Mouse (Mus musculus): ENCODE data around the gene Dst. TPM values are rescaled to one million over a fixed set of nuclear protein-coding genes. Genes with fewer than 3 reads are reported as not detected.
A peak's percentile ranks its signal among the peaks of the same experiment; 100 is the strongest.

Dst gene
- total and polyA plus RNA-seq, 3 experiments: 0.08 to 0.60 TPM; not detected in 1

DNA sequence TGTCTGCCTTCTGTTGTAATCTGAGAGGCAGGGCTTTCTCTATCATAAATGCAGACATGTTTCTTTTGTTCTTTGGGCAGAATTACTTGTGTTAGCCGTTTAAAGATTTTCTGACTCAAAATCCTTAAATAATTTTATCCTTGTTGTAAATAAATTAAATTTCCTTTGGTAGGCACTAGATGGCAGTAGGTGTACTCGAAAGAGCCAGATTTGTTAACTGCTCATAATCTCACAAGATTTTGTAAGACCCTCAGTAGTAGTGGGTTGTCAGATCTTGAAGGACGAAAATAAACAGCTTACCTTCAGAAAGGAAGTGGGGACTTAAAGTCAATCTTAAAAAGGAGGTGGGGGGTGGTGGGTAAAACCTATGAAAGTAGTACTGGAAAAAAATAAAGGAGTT, 209.7 kb downstream of the Dst start:
- no peak for TF ChIP-seq GABPA (IDR thresholded peaks at IDR 0.05; ENCODE audit: low read depth, low read length)
- TF ChIP-seq USF1 (IDR thresholded peaks at IDR 0.05; ENCODE audit: low read depth, low read length): no peak
- TF ChIP-seq UBTF (IDR thresholded peaks at IDR 0.05; ENCODE audit: borderline replicate concordance, insufficient read depth, low read depth, low read length): no peak
- TF ChIP-seq ELF1 (IDR thresholded peaks at IDR 0.05; ENCODE audit: low read depth, low read length): no peak
- no peak for TF ChIP-seq ZMIZ1 (IDR thresholded peaks at IDR 0.05; ENCODE audit: low read depth, low read length)
- peak in 1 of 3 experiments; percentile 8; a peak in 1 of 6 replicates for TF ChIP-seq CTCF (IDR thresholded peaks at IDR 0.05 in 2 of 3, conservative IDR thresholded peaks at IDR 0.05 in 1 of 3; ENCODE audit: control insufficient read depth in 1 of 3, insufficient read depth in 1 of 3, low read depth in 2 of 3, low read length in 3 of 3, poor library complexity in 1 of 3, severe bottlenecking in 1 of 3)
- no peak for TF ChIP-seq ZNF384 (IDR thresholded peaks at IDR 0.05; ENCODE audit: low read depth, low read length)
- TF ChIP-seq POLR2AphosphoS5 (IDR thresholded peaks at IDR 0.05; ENCODE audit: borderline replicate concordance, low read depth, low read length): no peak
- TF ChIP-seq GATA1 (IDR thresholded peaks at IDR 0.05; ENCODE audit: low read depth, low read length): no peak
- TF ChIP-seq POLR2AphosphoS2 (IDR thresholded peaks at IDR 0.05; ENCODE audit: low read length): no peak
- TF ChIP-seq HCFC1 (IDR thresholded peaks at IDR 0.05; ENCODE audit: low read depth, low read length): no peak
- no peak for TF ChIP-seq MYB (IDR thresholded peaks at IDR 0.05; ENCODE audit: low read depth, low read length)
- TF ChIP-seq MXI1 (IDR thresholded peaks at IDR 0.05; ENCODE audit: low read depth, low read length): no peak
- 0 out of 2 replicates have a peak, but pooled peaks have one; percentile 13 for TF ChIP-seq SMC3 (IDR thresholded peaks at IDR 0.05; ENCODE audit: low read depth, low read length)
- no peak for TF ChIP-seq USF2 (IDR thresholded peaks at IDR 0.05; ENCODE audit: borderline replicate concordance in 1 of 2, insufficient read depth in 1 of 2, low read depth in 1 of 2, low read length in 2 of 2)
- TF ChIP-seq MAFK (IDR thresholded peaks at IDR 0.05; ENCODE audit: borderline replicate concordance, low read depth, low read length): no peak
- peak; percentile 11; the same call in 1 of the 2 replicates for TF ChIP-seq RAD21 (IDR thresholded peaks at IDR 0.05; ENCODE audit: low read depth, low read length)
- Histone ChIP-seq H3K9me3 (replicated peaks; ENCODE audit: insufficient read depth, low read length) (no peaks in the 10 kb centered on the region), H3K9ac (ENCODE audit: control insufficient read depth, low read depth, low read length, poor library complexity, severe bottlenecking) (no peak overlapping the region), H3K27me3 (ENCODE audit: control insufficient read depth in 1 of 2, insufficient read depth in 2 of 2, low read length in 2 of 2) (no peaks in the 10 kb centered on the region), H3K4me3 (ENCODE audit: control insufficient read depth in 1 of 2, insufficient read depth in 1 of 2, low read depth in 2 of 2, low read length in 2 of 2) (no peak overlapping the region), H3K27ac (ENCODE audit: control insufficient read depth, low read depth, low read length) (no peak overlapping the region), H3K36me3 (ENCODE audit: control insufficient read depth in 1 of 2, insufficient read depth in 2 of 2, low read length in 2 of 2) (no peaks in the 10 kb centered on the region), H3K4me1 (ENCODE audit: control insufficient read depth in 1 of 2, insufficient read depth in 2 of 2, low read length in 2 of 2) (no peaks in the 10 kb centered on the region), H3K79me2 (ENCODE audit: control insufficient read depth, insufficient read depth, low read length, poor library complexity) (no peaks in the 10 kb centered on the region)
- DNase-seq (ENCODE audit: low read depth, low spot score): peak; percentile 4

DNA sequence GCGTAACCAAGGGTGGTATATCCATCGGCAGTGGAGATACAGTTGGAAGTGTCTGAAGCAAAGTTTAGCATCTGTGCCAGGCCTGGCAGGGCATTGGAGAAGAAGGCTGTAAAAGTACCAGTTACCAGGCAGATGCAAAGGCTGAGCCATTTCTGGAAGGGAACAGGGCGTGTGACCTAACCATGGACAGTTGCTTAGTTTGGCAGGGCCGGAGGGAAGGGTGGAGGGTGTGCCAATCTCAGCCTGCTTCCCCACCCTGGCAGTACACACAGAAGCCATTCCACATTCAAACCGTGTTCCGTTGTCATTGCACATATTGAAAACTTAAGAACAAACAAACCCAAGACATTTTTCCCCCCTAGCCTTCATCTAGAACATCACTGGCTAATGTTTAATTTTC, 212.0 kb downstream of the Dst start:
- no peak overlapping the region for H3K27ac ChIP-seq (ENCODE audit: control insufficient read depth, low read depth, low read length)
- H3K79me2 ChIP-seq (ENCODE audit: control insufficient read depth, insufficient read depth, low read length, poor library complexity): no peaks in the 10 kb centered on the region
- no peak overlapping the region for H3K9ac ChIP-seq (ENCODE audit: control insufficient read depth, low read depth, low read length, poor library complexity, severe bottlenecking)
- DNase-seq (ENCODE audit: low read depth, low spot score): no peak
- no peak for TF ChIP-seq ZMIZ1 (IDR thresholded peaks at IDR 0.05; ENCODE audit: low read depth, low read length)
- no peak for TF ChIP-seq RCOR1 (IDR thresholded peaks at IDR 0.05; ENCODE audit: low read depth, low read length)
- TF ChIP-seq POLR2AphosphoS5 (IDR thresholded peaks at IDR 0.05; ENCODE audit: borderline replicate concordance, low read depth, low read length): no peak
- no peak for TF ChIP-seq MEF2A (IDR thresholded peaks at IDR 0.05; ENCODE audit: extremely low read depth, insufficient replicate concordance, low read depth, low read length, poor library complexity, severe bottlenecking)
- no peak for TF ChIP-seq MXI1 (IDR thresholded peaks at IDR 0.05; ENCODE audit: low read depth, low read length)
- TF ChIP-seq EP300 (IDR thresholded peaks at IDR 0.05; ENCODE audit: low read depth in 1 of 2, low read length in 2 of 2): no peak
- no peak for TF ChIP-seq GATA1 (IDR thresholded peaks at IDR 0.05; ENCODE audit: low read depth, low read length)
- no peak for TF ChIP-seq RAD21 (IDR thresholded peaks at IDR 0.05; ENCODE audit: low read depth, low read length)
- no peak for TF ChIP-seq UBTF (IDR thresholded peaks at IDR 0.05; ENCODE audit: borderline replicate concordance, insufficient read depth, low read depth, low read length)
- no peak for TF ChIP-seq BHLHE40 (IDR thresholded peaks at IDR 0.05; ENCODE audit: borderline replicate concordance, low read depth, low read length)
- no peak for TF ChIP-seq TBP (IDR thresholded peaks at IDR 0.05; ENCODE audit: low read depth, low read length)
- TF ChIP-seq ZKSCAN1 (IDR thresholded peaks at IDR 0.05; ENCODE audit: low read depth, low read length): no peak
- TF ChIP-seq MAZ (IDR thresholded peaks at IDR 0.05; ENCODE audit: low read depth, low read length): no peak
- TF ChIP-seq POLR2AphosphoS2 (IDR thresholded peaks at IDR 0.05; ENCODE audit: low read length): no peak
- no peak for TF ChIP-seq ELF1 (IDR thresholded peaks at IDR 0.05; ENCODE audit: low read depth, low read length)
- TF ChIP-seq TCF12 (IDR thresholded peaks at IDR 0.05; ENCODE audit: low read depth, low read length): no peak
- TF ChIP-seq ETS1 (IDR thresholded peaks at IDR 0.05; ENCODE audit: low read depth, low read length): no peak
- no peak for TF ChIP-seq MYC (IDR thresholded peaks at IDR 0.05; ENCODE audit: low read depth, low read length)
- TF ChIP-seq NELFE (IDR thresholded peaks at IDR 0.05; ENCODE audit: low read depth, low read length): no peak
- H3K4me3 ChIP-seq (ENCODE audit: control insufficient read depth in 1 of 2, insufficient read depth in 1 of 2, low read depth in 2 of 2, low read length in 2 of 2): no peak overlapping the region
- no peaks in the 10 kb centered on the region for H3K36me3 ChIP-seq (ENCODE audit: control insufficient read depth in 1 of 2, insufficient read depth in 2 of 2, low read length in 2 of 2)
- H3K9me3 ChIP-seq (replicated peaks; ENCODE audit: insufficient read depth, low read length): no peaks in the 10 kb centered on the region
- no peaks in the 10 kb centered on the region for H3K27me3 ChIP-seq (ENCODE audit: control insufficient read depth in 1 of 2, insufficient read depth in 2 of 2, low read length in 2 of 2)
- H3K4me1 ChIP-seq (ENCODE audit: control insufficient read depth in 1 of 2, insufficient read depth in 2 of 2, low read length in 2 of 2): no peaks in the 10 kb centered on the region

Measured in MEL (cell line).